Mouse (Mus musculus) embryonic fibroblast, embryonic 13.5 days (primary cell): ENCODE measurements around the gene Gm10053.

Experiments used
- CTCF ChIP-seq: IDR thresholded peaks from 2 replicates; pipeline ENCODE4 v1.5.1; 2011; ENCODE audit warnings: mild to moderate bottlenecking, control low read depth, low read length, moderate library complexity, borderline replicate concordance; ENCODE audit not compliant: insufficient read depth
- POLR2A ChIP-seq: IDR thresholded peaks from 2 replicates; pipeline ENCODE4 v1.6.1; 2011; ENCODE audit warnings: low read depth, mild to moderate bottlenecking, control low read depth, low read length, moderate library complexity

DNA sequence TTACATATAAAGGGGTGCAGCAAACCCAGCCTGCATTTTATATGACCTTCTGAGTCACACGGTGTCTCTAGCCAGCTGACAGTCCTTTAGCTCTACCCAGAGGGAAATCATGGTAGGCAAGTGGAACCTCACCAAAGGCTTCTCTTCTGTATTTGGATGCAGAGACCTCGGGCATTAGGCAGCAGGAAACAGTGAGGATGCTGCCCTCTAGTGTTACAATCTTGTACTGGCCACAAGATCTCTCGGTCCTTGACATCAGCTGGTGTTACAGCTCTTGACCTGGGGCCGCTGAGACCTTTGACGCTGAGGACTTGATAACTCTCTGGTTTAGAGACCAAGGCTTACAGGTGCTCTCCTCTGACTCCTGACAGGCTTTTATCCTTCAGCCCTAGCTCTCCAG, 10.0 kb downstream of the Gm10053 start:
- TF ChIP-seq CTCF (peak; percentile 78; the same call in 1 of the 2 replicates), POLR2A (no peak)
